Mouse (Mus musculus) testis, adult 2 months (tissue): ENCODE results near the gene Dedd. TPM values are rescaled to one million over a fixed set of nuclear protein-coding genes. Genes with fewer than 3 reads are reported as not detected.

ENCODE experiments used
- H3K27ac ChIP-seq: fragments of 200-500 bp; 2 replicates; pipeline ENCODE4 v1.5.1; 2012; ENCODE audit warnings: low read depth, low read length; ENCODE audit not compliant: control insufficient read depth, insufficient read depth
- H3K27me3 ChIP-seq: fragments of 200-500 bp; 2 replicates; pipeline ENCODE4 v1.6.1; 2012; ENCODE audit warnings: mild to moderate bottlenecking, low read length, moderate library complexity; ENCODE audit not compliant: control insufficient read depth, insufficient read depth
- H3K36me3 ChIP-seq: fragments of 200-500 bp; 2 replicates; pipeline ENCODE4 v1.6.1; 2012; ENCODE audit warnings: mild to moderate bottlenecking, low read length; ENCODE audit not compliant: control insufficient read depth, insufficient read depth
- H3K4me1 ChIP-seq: fragments of 200-500 bp; 2 replicates; pipeline ENCODE4 v1.6.1; 2012; ENCODE audit warnings: low read length; ENCODE audit not compliant: control insufficient read depth, insufficient read depth
- H3K4me3 ChIP-seq: fragments of 200-500 bp; 2 replicates; pipeline ENCODE4 v1.5.1; 2012; ENCODE audit warnings: low read depth, mild to moderate bottlenecking, low read length, moderate library complexity, mixed read lengths; ENCODE audit not compliant: control insufficient read depth
- CTCF ChIP-seq: fragments of 200-500 bp; IDR thresholded peaks from 2 replicates; pipeline ENCODE4 v1.5.1; 2012; ENCODE audit warnings: low read depth, mild to moderate bottlenecking, inconsistent platforms, low read length, moderate library complexity; ENCODE audit not compliant: control insufficient read depth, insufficient read depth, insufficient replicate concordance
- POLR2A ChIP-seq: fragments of 200-500 bp; IDR thresholded peaks from 2 replicates; pipeline ENCODE4 v1.6.1; 2012; ENCODE audit warnings: low read depth, mild to moderate bottlenecking, inconsistent platforms, low read length, moderate library complexity; ENCODE audit not compliant: control insufficient read depth
- polyA plus RNA-seq: library from polyadenylated mRNA; depleted of rRNA; stranded (reverse); fragments of >200 nt; gene quantifications from 2 replicates; pipeline ENCODE4 v1.2.3, GENCODE M21; 2012

Gene Dedd
- polyA plus RNA-seq, 1 experiment, result 176 TPM

GRCm38 (mm10) chr1:171330216-171330560, 1.2 kb downstream of the Dedd start:
- TF ChIP-seq POLR2A, result no peak
- Histone ChIP-seq H3K27ac (peak overlapping the region; percentile 73), H3K4me1 (peaks cover 8% of the 10 kb centered on the region), H3K36me3 (no peaks in the 10 kb centered on the region), H3K27me3 (no peaks in the 10 kb centered on the region), H3K4me3 (peak overlapping the region; percentile 92)

DNA sequence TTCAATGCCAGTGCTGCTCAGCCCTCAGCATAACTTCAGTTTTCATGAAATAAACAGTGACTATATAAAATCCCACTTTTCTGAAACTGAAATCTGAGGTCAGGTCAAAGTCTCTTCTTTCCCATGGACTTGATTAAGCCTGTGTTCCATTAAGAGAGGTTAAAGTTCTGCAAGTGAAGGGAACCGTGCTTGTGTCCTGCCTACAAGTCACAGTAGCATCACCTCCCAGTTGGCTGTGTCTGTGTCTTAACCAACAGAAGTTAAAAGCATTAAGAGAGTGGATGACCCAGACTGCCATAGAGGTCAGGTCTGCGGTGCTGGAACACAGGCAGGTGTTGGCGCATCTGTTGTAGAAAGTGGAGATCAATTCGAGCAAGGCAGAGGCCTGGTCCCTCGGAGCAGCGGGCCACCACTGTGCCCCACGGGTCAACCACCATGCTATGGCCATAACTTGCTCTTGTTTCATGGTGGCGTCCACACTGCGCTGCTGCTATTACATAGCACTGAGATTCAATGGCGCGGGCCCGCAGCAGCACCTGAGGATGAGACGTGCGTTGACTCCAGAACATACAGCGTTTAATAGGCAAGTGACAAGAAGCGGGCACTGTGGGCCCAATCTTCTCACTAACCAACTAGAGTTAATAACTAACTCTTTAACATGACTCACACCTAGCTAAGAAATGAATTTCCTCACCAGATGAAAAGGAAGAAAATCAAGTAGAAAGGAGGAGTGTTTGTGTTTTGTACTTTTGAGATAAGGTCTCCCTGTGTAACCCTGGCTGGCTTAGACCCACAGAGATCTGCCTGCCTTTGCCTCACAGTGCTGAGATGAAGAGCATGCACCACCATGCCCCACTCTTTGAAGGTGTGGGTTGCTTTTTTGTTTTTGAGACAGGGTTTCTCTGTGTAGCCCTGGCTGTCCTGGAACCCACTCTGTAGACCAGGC, 13.6 kb downstream of the Dedd start:
- Histone ChIP-seq H3K4me3 (no peak overlapping the region), H3K36me3 (peaks cover 4% of the 10 kb centered on the region; the same call in 1 of the 2 replicates), H3K27me3 (no peaks in the 10 kb centered on the region), H3K27ac (no peak overlapping the region), H3K4me1 (peaks cover 10% of the 10 kb centered on the region)
- no peak for TF ChIP-seq CTCF
- TF ChIP-seq POLR2A, result 0 out of 2 replicates have a peak, but pooled peaks have one; percentile 26

GRCm38 (mm10) chr1:171343922-171344677, 15.2 kb downstream of the Dedd start:
- peaks cover 7% of the 10 kb centered on the region for H3K4me1 ChIP-seq
- TF ChIP-seq CTCF (no peak), POLR2A (no peak)
- H3K36me3 ChIP-seq, result no peaks in the 10 kb centered on the region
- H3K4me3 ChIP-seq, result peak overlapping the region; percentile 93
- H3K27ac ChIP-seq, result no peak overlapping the region
- H3K27me3 ChIP-seq, result no peaks in the 10 kb centered on the region

GRCm38 (mm10) chr1:171344715-171345114, 15.8 kb downstream of the Dedd start:
- peak overlapping the region; percentile 93 for H3K4me3 ChIP-seq
- H3K4me1 ChIP-seq, result peaks cover 7% of the 10 kb centered on the region
- no peaks in the 10 kb centered on the region for H3K36me3 ChIP-seq
- TF ChIP-seq POLR2A, result no peak
- TF ChIP-seq CTCF, result no peak
- no peaks in the 10 kb centered on the region for H3K27me3 ChIP-seq
- H3K27ac ChIP-seq, result peak overlapping the region; percentile 12

GRCm38 (mm10) chr1:171345225-171346094, 16.5 kb downstream of the Dedd start, which contains the start of the genes Nit1 and Pfdn2:
Gene Nit1, minus strand, starts transcription at chr1:171345646.
Gene Pfdn2, plus strand, starts transcription at chr1:171345670.
- Histone ChIP-seq H3K4me1 (peaks cover 7% of the 10 kb centered on the region), H3K27me3 (no peaks in the 10 kb centered on the region), H3K4me3 (peak within 1 kb of the TSS; percentile 93), H3K27ac (peak within 1 kb of the TSS; percentile 73), H3K36me3 (no peaks in the 10 kb centered on the region)
- TF ChIP-seq CTCF (no peak), POLR2A (peak; percentile 98)

DNA sequence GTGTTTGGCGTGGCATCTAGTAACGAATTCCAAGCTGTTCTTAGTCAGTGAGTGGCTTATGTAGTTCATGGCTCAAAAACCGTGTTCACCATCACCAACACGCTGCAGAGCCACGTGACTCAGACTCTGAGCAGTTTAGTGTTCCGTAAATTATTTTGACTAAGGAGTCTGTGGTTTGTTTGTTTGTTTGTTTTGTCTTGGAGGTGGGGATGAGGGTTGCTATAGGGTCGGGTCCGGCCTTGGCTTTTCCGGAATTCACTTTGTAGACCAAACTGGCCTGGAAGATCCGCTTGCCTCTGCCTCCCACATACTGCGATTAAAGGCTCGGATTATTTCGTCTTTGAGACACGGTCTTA, 17.1 kb downstream of the Dedd start:
- Histone ChIP-seq H3K36me3 (no peaks in the 10 kb centered on the region), H3K4me1 (peaks cover 7% of the 10 kb centered on the region), H3K4me3 (peak overlapping the region; percentile 93), H3K27me3 (no peaks in the 10 kb centered on the region), H3K27ac (peak overlapping the region; percentile 73)
- TF ChIP-seq CTCF, result no peak
- no peak for TF ChIP-seq POLR2A
